Mouse (Mus musculus): Measurements from ENCODE around the gene Gm4881. TPM values are rescaled to one million over a fixed set of nuclear protein-coding genes. Genes with fewer than 3 reads are reported as not detected.

Gm4881 gene
- total and polyA plus RNA-seq, 3 experiments = 0.13 TPM; not detected in 2

GRCm38 (mm10) chr7:24906551-24906950 lies 37.7 kb downstream of the Gm4881 start:
- Histone ChIP-seq H3K79me2 (ENCODE audit: control insufficient read depth, insufficient read depth, low read length, poor library complexity) (peaks cover 28% of the 10 kb centered on the region), H3K4me3 (ENCODE audit: control insufficient read depth in 1 of 2, insufficient read depth in 1 of 2, low read depth in 2 of 2, low read length in 2 of 2) (no peak overlapping the region), H3K9me3 (replicated peaks; ENCODE audit: insufficient read depth, low read length) (no peaks in the 10 kb centered on the region), H3K27me3 (ENCODE audit: control insufficient read depth in 1 of 2, insufficient read depth in 2 of 2, low read length in 2 of 2) (no peaks in the 10 kb centered on the region), H3K36me3 (ENCODE audit: control insufficient read depth in 1 of 2, insufficient read depth in 2 of 2, low read length in 2 of 2) (peaks cover 3 to 19% of the 10 kb centered on the region in 2 experiments), H3K9ac (ENCODE audit: control insufficient read depth, low read depth, low read length, poor library complexity, severe bottlenecking) (no peak overlapping the region), H3K4me1 (ENCODE audit: control insufficient read depth in 1 of 2, insufficient read depth in 2 of 2, low read length in 2 of 2) (peaks cover 0 to 27% of the 10 kb centered on the region in 2 experiments; a peak in 2 of 4 replicates), H3K27ac (ENCODE audit: control insufficient read depth, low read depth, low read length) (no peak overlapping the region)
- no peak for TF ChIP-seq GABPA (IDR thresholded peaks at IDR 0.05; ENCODE audit: low read depth, low read length)
- TF ChIP-seq MYB (IDR thresholded peaks at IDR 0.05; ENCODE audit: low read depth, low read length) = no peak
- no peak for TF ChIP-seq MAX (IDR thresholded peaks at IDR 0.05; ENCODE audit: low read length)
- TF ChIP-seq ZNF384 (IDR thresholded peaks at IDR 0.05; ENCODE audit: low read depth, low read length) = no peak
- no peak for TF ChIP-seq JUND (IDR thresholded peaks at IDR 0.05; ENCODE audit: low read depth, low read length)
- no peak for TF ChIP-seq MYC (IDR thresholded peaks at IDR 0.05; ENCODE audit: low read depth, low read length)
- TF ChIP-seq POLR2AphosphoS5 (IDR thresholded peaks at IDR 0.05; ENCODE audit: borderline replicate concordance, low read depth, low read length) = no peak
- TF ChIP-seq RCOR1 (IDR thresholded peaks at IDR 0.05; ENCODE audit: low read depth, low read length) = no peak
- TF ChIP-seq USF1 (IDR thresholded peaks at IDR 0.05; ENCODE audit: low read depth, low read length) = no peak
- TF ChIP-seq BHLHE40 (IDR thresholded peaks at IDR 0.05; ENCODE audit: borderline replicate concordance, low read depth, low read length) = no peak
- no peak for TF ChIP-seq SMC3 (IDR thresholded peaks at IDR 0.05; ENCODE audit: low read depth, low read length)
- TF ChIP-seq CHD1 (IDR thresholded peaks at IDR 0.05; ENCODE audit: low read depth, low read length) = no peak
- no peak for TF ChIP-seq ZKSCAN1 (IDR thresholded peaks at IDR 0.05; ENCODE audit: low read depth, low read length)
- TF ChIP-seq SIN3A (IDR thresholded peaks at IDR 0.05; ENCODE audit: low read length) = no peak
- TF ChIP-seq HCFC1 (IDR thresholded peaks at IDR 0.05; ENCODE audit: low read depth, low read length) = no peak
- TF ChIP-seq TAL1 (IDR thresholded peaks at IDR 0.05; ENCODE audit: low read length) = no peak
- TF ChIP-seq MEF2A (IDR thresholded peaks at IDR 0.05; ENCODE audit: extremely low read depth, insufficient replicate concordance, low read depth, low read length, poor library complexity, severe bottlenecking) = no peak
- no peak for TF ChIP-seq KAT2A (conservative IDR thresholded peaks at IDR 0.05; ENCODE audit: low read depth, low read length)
- TF ChIP-seq USF2 (IDR thresholded peaks at IDR 0.05; ENCODE audit: borderline replicate concordance in 1 of 2, insufficient read depth in 1 of 2, low read depth in 1 of 2, low read length in 2 of 2) = no peak
- no peak for DNase-seq (ENCODE audit: low read depth, low spot score)

GRCm38 (mm10) chr7:24904936-24905335 lies 39.4 kb downstream of the Gm4881 start:
- peak; percentile 83 for DNase-seq (ENCODE audit: low read depth, low spot score)
- Histone ChIP-seq H3K4me1 (ENCODE audit: control insufficient read depth in 1 of 2, insufficient read depth in 2 of 2, low read length in 2 of 2) (peaks cover 0 to 37% of the 10 kb centered on the region in 2 experiments; a peak in 2 of 4 replicates), H3K9ac (ENCODE audit: control insufficient read depth, low read depth, low read length, poor library complexity, severe bottlenecking) (peak overlapping the region; percentile 85), H3K36me3 (ENCODE audit: control insufficient read depth in 1 of 2, insufficient read depth in 2 of 2, low read length in 2 of 2) (peaks cover 0 to 23% of the 10 kb centered on the region in 2 experiments), H3K9me3 (replicated peaks; ENCODE audit: insufficient read depth, low read length) (no peaks in the 10 kb centered on the region), H3K4me3 (ENCODE audit: control insufficient read depth in 1 of 2, insufficient read depth in 1 of 2, low read depth in 2 of 2, low read length in 2 of 2) (peak overlapping the region; percentile 79 to 92), H3K79me2 (ENCODE audit: control insufficient read depth, insufficient read depth, low read length, poor library complexity) (peaks cover 28% of the 10 kb centered on the region), H3K27ac (ENCODE audit: control insufficient read depth, low read depth, low read length) (no peak overlapping the region; the same call in 1 of the 2 replicates), H3K27me3 (ENCODE audit: control insufficient read depth in 1 of 2, insufficient read depth in 2 of 2, low read length in 2 of 2) (no peaks in the 10 kb centered on the region)
- TF ChIP-seq MAZ (IDR thresholded peaks at IDR 0.05; ENCODE audit: low read depth, low read length) (peak; percentile 37; the same call in 1 of the 2 replicates), NRF1 (IDR thresholded peaks at IDR 0.05; ENCODE audit: insufficient read depth, low read depth, low read length, poor library complexity, severe bottlenecking) (no peak), SMC3 (IDR thresholded peaks at IDR 0.05; ENCODE audit: low read depth, low read length) (peak; percentile 76), CTCF (IDR thresholded peaks at IDR 0.05 in 2 of 3, conservative IDR thresholded peaks at IDR 0.05 in 1 of 3; ENCODE audit: control insufficient read depth in 1 of 3, insufficient read depth in 1 of 3, low read depth in 2 of 3, low read length in 3 of 3, poor library complexity in 1 of 3, severe bottlenecking in 1 of 3) (peak; percentile 51 to 73 (median 70); a peak in 5 of 6 replicates), MYC (IDR thresholded peaks at IDR 0.05; ENCODE audit: low read depth, low read length) (0 out of 2 replicates have a peak, but pooled peaks have one; percentile 15), GATA1 (IDR thresholded peaks at IDR 0.05; ENCODE audit: low read depth, low read length) (no peak), EP300 (IDR thresholded peaks at IDR 0.05; ENCODE audit: low read depth in 1 of 2, low read length in 2 of 2) (0 out of 4 replicates have a peak, but pooled peaks of 1 of the 2 experiments have one; percentile 8), GABPA (IDR thresholded peaks at IDR 0.05; ENCODE audit: low read depth, low read length) (no peak), MAX (IDR thresholded peaks at IDR 0.05; ENCODE audit: low read length) (no peak), POLR2AphosphoS2 (IDR thresholded peaks at IDR 0.05; ENCODE audit: low read length) (no peak), RAD21 (IDR thresholded peaks at IDR 0.05; ENCODE audit: low read depth, low read length) (peak; percentile 43), TCF12 (IDR thresholded peaks at IDR 0.05; ENCODE audit: low read depth, low read length) (no peak), SIN3A (IDR thresholded peaks at IDR 0.05; ENCODE audit: low read length) (peak; percentile 70; the same call in 1 of the 2 replicates), USF1 (IDR thresholded peaks at IDR 0.05; ENCODE audit: low read depth, low read length) (no peak), ZKSCAN1 (IDR thresholded peaks at IDR 0.05; ENCODE audit: low read depth, low read length) (no peak), MAFK (IDR thresholded peaks at IDR 0.05; ENCODE audit: borderline replicate concordance, low read depth, low read length) (no peak), ZC3H11A (IDR thresholded peaks at IDR 0.05; ENCODE audit: low read depth, low read length) (peak; percentile 26; the same call in 1 of the 2 replicates), ZMIZ1 (IDR thresholded peaks at IDR 0.05; ENCODE audit: low read depth, low read length) (no peak)
